Mouse (Mus musculus): ENCODE data around the gene Kcnk18.

Kcnk18 gene

DNA sequence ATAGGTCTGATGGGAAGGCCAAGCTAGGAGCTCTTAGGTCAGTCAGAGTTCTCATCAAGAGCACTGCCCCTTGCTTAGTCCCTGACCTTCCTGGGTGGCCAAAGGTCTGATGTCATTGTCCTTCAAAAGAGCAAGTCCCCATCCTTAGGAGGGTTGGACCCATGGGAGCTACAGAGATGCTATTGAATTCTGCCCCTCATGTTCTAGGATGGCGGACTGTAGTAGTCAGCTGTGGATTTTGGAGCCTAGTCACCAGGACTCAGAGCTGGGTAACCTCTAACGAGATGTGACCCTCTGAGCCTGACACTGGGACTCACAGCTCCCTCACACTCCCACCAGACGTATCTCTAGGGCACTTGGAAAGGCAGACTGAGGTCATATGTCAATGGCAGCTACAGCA is 9.4 kb downstream of the Kcnk18 start:
- no peak for DNase-seq (ENCODE audit: low spot score)

- no peak for DNase-seq (ENCODE audit: low spot score)
Measured at GRCm38 (mm10) chr19:59232786-59233185, 13.8 kb downstream of the Kcnk18 start.

DNA sequence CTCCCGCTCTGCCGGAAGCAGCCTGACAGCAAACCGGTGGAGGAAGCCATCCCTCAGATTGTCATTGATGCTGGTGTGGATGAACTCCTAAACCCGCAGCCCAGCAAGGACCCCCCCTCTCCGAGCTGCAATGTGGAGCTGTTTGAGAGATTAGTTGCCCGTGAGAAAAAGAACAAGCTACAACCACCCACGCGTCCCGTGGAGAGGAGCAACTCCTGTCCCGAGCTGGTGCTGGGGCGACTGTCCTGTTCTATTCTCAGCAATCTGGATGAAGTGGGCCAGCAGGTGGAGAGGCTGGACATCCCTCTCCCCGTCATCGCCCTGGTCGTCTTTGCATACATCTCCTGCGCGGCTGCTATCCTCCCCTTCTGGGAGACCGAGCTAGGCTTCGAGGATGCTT is 16.0 kb downstream of the Kcnk18 start:
- no peak for DNase-seq (ENCODE audit: low spot score)

- DNase-seq (ENCODE audit: low spot score) = no peak
Measured at GRCm38 (mm10) chr19:59236046-59236445, 17.0 kb downstream of the Kcnk18 start.

- no peak for DNase-seq (ENCODE audit: low spot score)
Measured at GRCm38 (mm10) chr19:59238630-59239029, 19.6 kb downstream of the Kcnk18 start.

DNA sequence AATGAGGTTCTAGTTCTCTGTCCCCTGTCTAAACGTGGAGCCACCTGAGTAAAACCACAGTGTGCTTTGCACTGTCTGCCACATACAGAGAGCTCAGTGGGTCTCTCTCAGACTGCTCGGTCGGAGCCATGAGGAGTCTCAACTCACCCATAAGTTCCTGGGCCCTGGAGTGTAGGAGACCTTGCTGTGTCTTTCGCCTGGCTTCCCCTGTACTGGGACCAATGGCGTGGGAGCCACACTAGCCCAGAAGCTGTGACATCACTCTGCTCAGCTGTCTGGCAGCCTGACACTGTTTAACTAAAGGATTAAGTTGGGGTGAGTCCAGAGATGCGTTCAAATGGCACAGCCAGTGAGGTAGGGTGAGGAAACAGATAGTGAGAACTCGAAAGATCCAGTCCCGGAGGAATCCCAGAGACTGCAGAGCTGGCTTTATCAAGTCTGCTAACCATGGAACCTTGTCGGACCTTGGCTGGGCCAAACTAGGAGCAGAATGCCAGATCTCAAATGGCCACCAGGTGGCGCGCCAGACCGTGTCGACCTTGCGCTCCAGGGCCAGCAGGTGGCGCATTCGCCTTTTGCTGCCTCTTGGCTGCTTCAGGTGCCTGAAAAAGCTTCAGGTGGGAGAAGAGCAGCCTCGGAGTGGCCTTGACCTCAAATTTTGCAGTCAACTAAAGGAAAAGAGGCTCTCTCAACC is 20.3 kb downstream of the Kcnk18 start:
- DNase-seq (ENCODE audit: low spot score) = peak; percentile 64

DNA sequence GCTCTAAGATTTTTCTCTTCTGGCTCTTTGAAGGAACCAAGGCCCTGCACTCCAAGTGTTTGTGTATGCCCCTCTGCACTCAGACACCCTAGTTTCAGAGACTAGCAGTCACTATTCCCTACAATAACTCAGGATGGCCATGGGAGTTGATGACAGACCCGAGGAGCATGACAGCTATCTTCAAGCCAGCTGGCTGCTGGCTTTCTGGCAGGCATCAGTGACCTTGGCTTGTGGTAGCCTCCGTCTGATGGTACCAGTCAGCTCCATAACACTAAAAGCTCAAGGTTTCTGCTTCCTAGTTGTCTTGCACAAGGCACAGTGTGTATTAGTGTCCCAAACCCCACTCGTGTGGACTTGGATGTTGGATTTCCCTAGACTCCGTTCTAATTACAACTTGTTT is 23.0 kb downstream of the Kcnk18 start:
- no peak for DNase-seq (ENCODE audit: low spot score)

GRCm38 (mm10) chr19:59243057-59243456 is 24.0 kb downstream of the Kcnk18 start:
- DNase-seq (ENCODE audit: low spot score) = no peak

DNA sequence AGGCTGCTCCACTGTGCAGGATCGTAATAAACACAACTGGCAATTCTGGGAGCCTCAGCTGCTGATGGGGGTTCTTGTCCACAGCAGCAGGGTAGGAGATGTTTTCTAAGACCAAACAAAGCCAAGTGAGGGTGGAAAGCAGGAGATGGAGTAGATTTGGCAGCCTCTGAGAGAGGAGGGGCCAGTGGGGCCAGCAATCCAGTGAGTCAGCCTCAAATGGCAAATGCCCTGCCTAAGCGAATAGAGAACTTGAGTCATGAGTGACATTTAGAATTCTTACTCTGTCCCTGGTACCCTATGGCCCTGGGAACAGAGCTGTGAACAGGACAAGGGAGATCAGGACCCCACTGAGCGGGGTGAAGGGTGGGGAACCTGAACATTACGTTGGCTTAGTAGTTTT is 29.1 kb downstream of the Kcnk18 start:
- no peak for DNase-seq (ENCODE audit: low spot score)

DNA sequence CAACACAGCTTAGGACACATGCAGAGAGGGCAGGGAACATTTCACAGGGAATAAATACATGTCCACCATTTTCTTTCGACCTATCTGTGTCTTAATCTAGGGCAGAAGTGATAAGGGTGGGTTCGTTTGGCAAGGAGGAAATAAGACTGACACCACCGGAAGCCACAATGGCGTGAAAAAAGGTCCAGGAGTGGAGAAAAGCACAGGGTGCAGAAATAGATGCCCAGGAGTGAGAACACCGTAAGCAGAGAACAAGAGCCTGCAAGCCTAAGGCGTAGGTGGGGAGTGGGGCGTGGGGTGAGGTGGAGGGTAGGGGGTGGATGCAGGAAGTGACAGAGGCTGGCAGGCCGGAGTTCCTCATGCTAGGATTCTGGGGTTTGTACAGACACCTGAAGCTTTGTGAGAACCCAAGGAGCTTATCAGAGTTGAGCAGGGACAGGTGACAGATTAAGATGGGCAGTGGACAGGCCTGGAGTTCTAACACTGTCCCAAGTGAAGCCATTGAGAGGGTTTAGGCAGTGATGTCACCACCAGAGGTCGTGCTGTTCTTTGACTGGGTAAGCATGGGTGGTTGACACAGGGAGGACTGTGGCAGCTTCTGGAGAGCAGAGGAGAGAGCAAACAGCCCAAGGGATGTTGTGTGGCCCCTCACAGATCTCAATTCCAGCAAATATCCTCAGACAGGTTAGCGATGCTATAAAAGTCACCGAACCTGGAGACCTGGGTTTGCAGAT is 29.7 kb downstream of the Kcnk18 start:
- no peak for DNase-seq (ENCODE audit: low spot score)

DNA sequence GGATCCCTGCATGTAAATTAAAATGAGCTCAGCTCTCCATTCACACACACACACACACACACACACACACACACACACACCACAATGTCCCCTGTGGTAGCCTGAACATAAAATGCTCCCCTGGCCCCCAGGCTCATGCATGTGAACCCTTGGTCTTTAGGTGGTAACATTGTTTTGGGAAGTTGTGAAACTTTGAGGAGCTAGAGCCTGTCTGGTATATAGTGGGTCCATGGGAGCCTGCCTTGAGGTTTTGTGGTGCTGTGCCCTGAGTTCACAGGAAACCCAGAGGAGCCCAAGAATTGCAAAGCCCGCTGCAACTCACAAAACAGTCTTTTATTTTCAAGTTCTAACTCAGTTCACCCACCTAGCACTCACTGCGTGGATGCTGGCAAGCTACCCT is 33.6 kb downstream of the Kcnk18 start:
- no peak for DNase-seq (ENCODE audit: low spot score)

- no peak for DNase-seq (ENCODE audit: low spot score)
Measured at GRCm38 (mm10) chr19:59259633-59260032, 40.6 kb downstream of the Kcnk18 start.

GRCm38 (mm10) chr19:59260718-59261442 is 41.9 kb downstream of the Kcnk18 start, which contains the start of gene Slc18a2:
Gene Slc18a2 (plus strand): TSS chr19:59260896.
- no peak for DNase-seq (ENCODE audit: low spot score)

GRCm38 (mm10) chr19:59261604-59262003 is 42.6 kb downstream of the Kcnk18 start:
- no peak for DNase-seq (ENCODE audit: low spot score)

- DNase-seq (ENCODE audit: low spot score) = no peak
Measured at GRCm38 (mm10) chr19:59263171-59263570, 44.2 kb downstream of the Kcnk18 start.

DNA sequence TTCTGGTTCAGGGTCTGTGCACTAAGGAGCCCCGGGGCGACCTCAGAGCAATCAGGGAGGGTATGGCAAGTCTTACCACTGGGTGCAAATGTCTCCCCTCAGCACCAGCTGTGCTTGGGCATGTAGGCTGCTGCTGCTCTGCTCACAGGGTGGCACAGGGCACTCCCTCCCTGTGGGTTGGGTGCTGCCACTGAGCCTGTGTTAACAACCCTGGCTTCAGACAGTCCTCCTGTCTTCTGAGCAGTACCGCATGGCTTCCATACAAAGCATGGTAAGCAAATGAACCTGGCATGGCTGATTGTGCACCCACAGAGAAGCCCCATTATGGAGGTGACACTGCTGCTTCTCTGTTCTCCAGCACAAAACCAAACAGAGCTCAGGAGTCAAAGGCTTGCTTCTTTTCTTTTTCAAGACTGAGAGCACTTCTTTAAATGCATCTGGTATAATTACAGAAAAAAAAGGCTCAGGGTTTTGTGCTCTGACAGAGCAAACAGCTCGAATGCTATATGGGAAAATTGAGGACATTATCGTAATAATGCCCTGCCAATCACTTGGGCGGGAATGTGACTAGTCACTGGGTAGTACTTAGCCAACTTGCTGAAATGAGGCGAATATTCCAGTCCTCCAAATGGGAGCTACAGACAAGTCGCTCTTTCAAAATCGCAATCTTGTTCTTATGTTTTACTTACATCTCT is 46.0 kb downstream of the Kcnk18 start:
- DNase-seq (ENCODE audit: low spot score) = no peak

GRCm38 (mm10) chr19:59265907-59266306 is 46.9 kb downstream of the Kcnk18 start:
- no peak for DNase-seq (ENCODE audit: low spot score)

GRCm38 (mm10) chr19:59267417-59267963 is 48.5 kb downstream of the Kcnk18 start:
- no peak for DNase-seq (ENCODE audit: low spot score)

DNA sequence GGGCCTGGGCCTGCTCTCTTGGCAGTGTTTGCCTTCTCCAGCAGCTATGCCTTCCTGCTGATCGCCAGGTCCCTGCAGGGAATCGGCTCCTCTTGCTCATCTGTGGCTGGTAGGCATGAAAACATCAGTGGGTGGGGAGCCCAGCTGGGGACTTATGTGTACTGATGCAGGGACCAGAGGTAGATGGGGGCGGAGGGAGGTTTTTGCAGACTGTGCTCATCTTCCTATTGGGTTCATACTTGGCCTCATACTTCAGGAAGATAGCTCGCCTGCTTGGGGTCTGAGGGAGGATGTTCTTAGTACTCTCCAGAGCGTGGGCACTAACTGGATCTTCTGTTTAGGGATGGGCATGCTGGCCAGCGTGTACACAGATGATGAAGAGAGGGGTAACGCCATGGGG is 54.2 kb downstream of the Kcnk18 start:
- no peak for DNase-seq (ENCODE audit: low spot score)

DNA sequence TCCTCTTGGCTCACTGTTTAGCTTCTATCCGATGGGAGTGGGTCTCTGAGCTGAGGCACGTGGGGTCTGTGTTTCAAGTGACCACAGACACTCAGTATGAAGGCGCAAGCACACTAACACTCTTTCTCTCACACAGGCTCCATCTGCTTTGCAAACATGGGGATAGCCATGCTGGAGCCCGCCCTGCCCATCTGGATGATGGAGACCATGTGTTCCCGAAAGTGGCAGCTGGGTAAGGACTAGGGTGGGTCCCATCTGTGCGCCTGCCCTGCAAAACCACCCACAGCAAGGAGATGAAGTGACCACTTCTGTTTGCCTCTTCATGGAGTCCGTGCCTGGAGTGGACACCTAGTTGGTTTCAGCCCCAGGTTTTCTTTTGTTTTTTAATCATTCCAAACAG is 57.3 kb downstream of the Kcnk18 start:
- no peak for DNase-seq (ENCODE audit: low spot score)

DNA sequence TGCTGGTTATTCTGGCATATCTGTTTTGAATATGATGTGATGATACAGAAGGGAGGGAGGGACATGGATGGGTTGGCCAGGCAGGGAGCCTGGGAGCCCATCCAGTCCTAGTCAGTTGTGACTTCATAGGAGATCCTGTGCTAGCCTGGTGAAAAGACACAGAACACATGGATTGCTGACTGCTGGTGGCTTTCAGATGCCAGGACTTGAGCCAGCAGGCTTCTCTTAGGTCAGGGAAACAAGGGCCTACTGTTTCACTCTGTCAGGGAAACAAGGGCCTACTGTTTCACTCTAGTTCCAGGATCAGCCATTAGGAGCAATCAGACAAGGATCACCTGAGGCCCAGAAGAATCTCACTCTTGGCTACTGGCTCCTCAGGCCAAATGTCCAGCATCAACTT is 61.8 kb downstream of the Kcnk18 start:
- no peak for DNase-seq (ENCODE audit: low spot score)

GRCm38 (mm10) chr19:59282001-59282400 is 63.0 kb downstream of the Kcnk18 start:
- DNase-seq (ENCODE audit: low spot score) = no peak

Measured in lung, postnatal 25 days (tissue).